Mouse (Mus musculus) thymus, adult 2 months (tissue): ENCODE data around the gene Il1r1. TPM values are rescaled to one million over a fixed set of nuclear protein-coding genes. Genes with fewer than 3 reads are reported as not detected.
"Not testable (repeated sequence)": the region's sequence is repeated elsewhere in the genome, so short reads cannot be mapped to it uniquely, and the experiment has no call there.

ENCODE experiments used
- DNase-seq: peaks from one replicate; pipeline ENCODE4 v3.0.0; 2021
- H3K27ac ChIP-seq: fragments of 200-500 bp; 2 replicates; pipeline ENCODE4 v1.5.1; 2012; ENCODE audit warnings: low read length, control low read depth; ENCODE audit not compliant: control insufficient read depth, insufficient read depth
- H3K27me3 ChIP-seq: fragments of 200-500 bp; 2 replicates; pipeline ENCODE4 v1.6.1; 2012; ENCODE audit warnings: mild to moderate bottlenecking, low read length, moderate library complexity, mixed read lengths; ENCODE audit not compliant: control insufficient read depth, insufficient read depth
- H3K36me3 ChIP-seq: fragments of 200-500 bp; 2 replicates; pipeline ENCODE4 v1.6.1; 2012; ENCODE audit warnings: mild to moderate bottlenecking, low read length, moderate library complexity; ENCODE audit not compliant: control insufficient read depth, insufficient read depth
- H3K4me1 ChIP-seq: fragments of 200-500 bp; replicated peaks from 2 replicates; pipeline ENCODE4 v1.6.1; 2012; ENCODE audit warnings: low read length; ENCODE audit not compliant: control insufficient read depth, insufficient read depth
- H3K4me3 ChIP-seq: fragments of 200-500 bp; 2 replicates; pipeline ENCODE4 v1.5.1; 2012; ENCODE audit warnings: mild to moderate bottlenecking, low read length, control low read depth, moderate library complexity; ENCODE audit not compliant: control insufficient read depth, insufficient read depth
- CTCF ChIP-seq: fragments of 200-500 bp; IDR thresholded peaks from 2 replicates; pipeline ENCODE4 v1.5.1; 2012; ENCODE audit warnings: mild to moderate bottlenecking, control low read depth, low read length, moderate library complexity, borderline replicate concordance; ENCODE audit not compliant: control insufficient read depth, poor library complexity, insufficient read depth; ENCODE audit errors: extremely low read depth
- POLR2A ChIP-seq: fragments of 200-500 bp; IDR thresholded peaks from 2 replicates; pipeline ENCODE4 v1.6.1; 2012; ENCODE audit warnings: mild to moderate bottlenecking, low read length, control low read depth, moderate library complexity; ENCODE audit not compliant: control insufficient read depth, poor library complexity, insufficient read depth; ENCODE audit errors: extremely low read depth
- WGBS: fragments of 180-500 bp; shearing (Covaris S2); methylation state at CpG from one replicate; pipeline ENCODE4 v1.1.7; 2018; 5-methylcytosine and 5-hydroxymethylcytosine counted together
- polyA plus RNA-seq: library from polyadenylated mRNA; depleted of rRNA; stranded (reverse); fragments of >200 nt; gene quantifications from 2 replicates; pipeline ENCODE4 v1.2.3, GENCODE M21; 2012

Gene Il1r1
- polyA plus RNA-seq, 1 experiment: 3.3 TPM

GRCm38 (mm10) chr1:40283995-40284394, 59.1 kb downstream of the Il1r1 start:
- Histone ChIP-seq H3K4me3 (no peak overlapping the region), H3K27ac (no peak overlapping the region), H3K27me3 (no peaks in the 10 kb centered on the region), H3K36me3 (no peaks in the 10 kb centered on the region), H3K4me1 (no peaks in the 10 kb centered on the region; the same call in 1 of the 2 replicates)
- 18% methylated on average over 5 of the region's 5 CpGs for WGBS
- no peak for DNase-seq
- TF ChIP-seq POLR2A (no peak), CTCF (no peak)

- TF ChIP-seq CTCF (no peak), POLR2A (no peak)
- H3K4me1 ChIP-seq: no peaks in the 10 kb centered on the region
- H3K36me3 ChIP-seq: no peaks in the 10 kb centered on the region
- DNase-seq: no peak
- WGBS: 59% methylated on average over 12 of the region's 12 CpGs
- no peaks in the 10 kb centered on the region for H3K27me3 ChIP-seq
- H3K27ac ChIP-seq: no peak overlapping the region
- no peak overlapping the region for H3K4me3 ChIP-seq
Measured at GRCm38 (mm10) chr1:40290489-40291255, 65.8 kb downstream of the Il1r1 start.

GRCm38 (mm10) chr1:40292231-40292630, 67.4 kb downstream of the Il1r1 start:
- Histone ChIP-seq H3K27me3 (no peaks in the 10 kb centered on the region), H3K27ac (no peak overlapping the region), H3K36me3 (no peaks in the 10 kb centered on the region), H3K4me3 (no peak overlapping the region), H3K4me1 (no peaks in the 10 kb centered on the region)
- TF ChIP-seq CTCF: no peak
- TF ChIP-seq POLR2A: no peak
- 93% methylated on average over 2 of the region's 2 CpGs for WGBS
- no peak for DNase-seq

- DNase-seq: no peak
- Histone ChIP-seq H3K27ac (no peak overlapping the region), H3K4me3 (no peak overlapping the region), H3K27me3 (no peaks in the 10 kb centered on the region), H3K36me3 (no peaks in the 10 kb centered on the region), H3K4me1 (no peaks in the 10 kb centered on the region)
- no peak for TF ChIP-seq POLR2A
- TF ChIP-seq CTCF: no peak
- WGBS: 96% methylated on average over 7 of the region's 7 CpGs
Measured at GRCm38 (mm10) chr1:40293891-40294290, 69.0 kb downstream of the Il1r1 start.

GRCm38 (mm10) chr1:40294824-40295223, 69.9 kb downstream of the Il1r1 start:
- Histone ChIP-seq H3K36me3 (no peaks in the 10 kb centered on the region), H3K27me3 (no peaks in the 10 kb centered on the region), H3K27ac (no peak overlapping the region), H3K4me1 (no peaks in the 10 kb centered on the region), H3K4me3 (no peak overlapping the region)
- TF ChIP-seq CTCF (no peak), POLR2A (no peak)
- 93% methylated on average over 9 of the region's 9 CpGs for WGBS
- DNase-seq: no peak

- Histone ChIP-seq H3K27me3 (no peaks in the 10 kb centered on the region), H3K4me3 (no peak overlapping the region), H3K4me1 (no peaks in the 10 kb centered on the region), H3K36me3 (no peaks in the 10 kb centered on the region), H3K27ac (no peak overlapping the region)
- TF ChIP-seq POLR2A (no peak), CTCF (no peak)
- WGBS: 92% methylated on average over 2 of the region's 2 CpGs
- no peak for DNase-seq
Measured at GRCm38 (mm10) chr1:40298053-40298452, 73.2 kb downstream of the Il1r1 start.

GRCm38 (mm10) chr1:40303179-40303866, 78.4 kb downstream of the Il1r1 start:
- no peak for DNase-seq
- H3K4me3 ChIP-seq: no peak overlapping the region
- no peaks in the 10 kb centered on the region for H3K27me3 ChIP-seq
- H3K4me1 ChIP-seq: no peaks in the 10 kb centered on the region
- no peaks in the 10 kb centered on the region for H3K36me3 ChIP-seq
- H3K27ac ChIP-seq: no peak overlapping the region
- TF ChIP-seq POLR2A: no peak
- no peak for TF ChIP-seq CTCF
- 93% methylated on average over 7 of the region's 7 CpGs for WGBS

GRCm38 (mm10) chr1:40304321-40304720, 79.4 kb downstream of the Il1r1 start:
- H3K27ac ChIP-seq, H3K27me3 ChIP-seq, H3K4me1 ChIP-seq, H3K36me3 ChIP-seq, DNase-seq, H3K4me3 ChIP-seq: not testable (repeated sequence)
- WGBS: 96% methylated on average over 4 of the region's 4 CpGs
